Mouse (Mus musculus) right cerebral cortex, postnatal 25 days (tissue): Measurements from ENCODE around the gene 4930447C04Rik.

Experiments
- DNase-seq: peaks from one replicate; pipeline ENCODE4 v3.0.0; 2022

The 4930447C04Rik gene

GRCm38 (mm10) chr12:72940071-72940821, at the start of gene 4930447C04Rik:
TSS of gene 4930447C04Rik (minus strand) at chr12:72940774.
- no peak for DNase-seq

GRCm38 (mm10) chr12:72983071-72983857, 42.7 kb upstream of the 4930447C04Rik start:
- DNase-seq, result no peak

- no peak for DNase-seq
Observed at GRCm38 (mm10) chr12:72982616-72983015, 42.0 kb upstream of the 4930447C04Rik start.

DNA sequence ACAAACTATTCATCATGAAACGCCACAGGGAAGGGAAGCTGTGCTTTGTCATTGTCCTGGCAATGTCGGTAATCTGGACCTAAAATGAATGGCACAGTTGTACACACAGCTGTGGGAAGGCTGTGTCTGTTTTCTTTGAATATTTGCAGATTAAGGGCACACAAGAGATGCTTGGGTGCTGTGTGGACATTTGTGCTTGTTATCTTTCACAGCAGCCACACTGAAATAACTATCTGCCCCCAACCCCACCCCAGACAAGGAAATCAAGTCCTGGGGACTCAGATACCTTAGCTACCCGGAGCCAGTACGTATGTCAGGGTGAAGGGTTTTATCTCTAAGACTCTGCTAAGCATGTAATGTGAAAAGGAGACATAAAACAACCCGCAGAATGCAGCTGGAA, 38.7 kb upstream of the 4930447C04Rik start:
- DNase-seq, result no peak

DNA sequence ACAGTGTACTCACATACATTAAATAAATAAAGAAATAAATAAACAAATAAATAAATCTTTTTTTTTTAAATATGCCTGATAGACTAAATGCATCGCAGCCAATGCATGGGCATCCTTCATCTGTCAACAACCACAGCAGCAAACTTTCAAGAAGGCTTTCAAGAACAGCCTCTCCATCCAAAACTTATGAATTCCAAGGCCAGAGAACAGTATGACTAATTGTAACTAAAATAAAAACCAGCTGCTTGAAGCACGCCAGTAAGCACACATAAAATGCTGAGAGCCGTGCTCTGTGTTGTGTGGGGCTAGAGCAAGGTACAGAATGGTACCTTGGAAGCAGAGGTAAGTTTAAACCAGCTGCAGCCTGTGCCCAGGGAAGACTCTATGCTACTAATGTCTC, 37.3 kb upstream of the 4930447C04Rik start:
- DNase-seq, result no peak

GRCm38 (mm10) chr12:72976718-72977117, 36.1 kb upstream of the 4930447C04Rik start:
- DNase-seq, result peak; percentile 67

DNA sequence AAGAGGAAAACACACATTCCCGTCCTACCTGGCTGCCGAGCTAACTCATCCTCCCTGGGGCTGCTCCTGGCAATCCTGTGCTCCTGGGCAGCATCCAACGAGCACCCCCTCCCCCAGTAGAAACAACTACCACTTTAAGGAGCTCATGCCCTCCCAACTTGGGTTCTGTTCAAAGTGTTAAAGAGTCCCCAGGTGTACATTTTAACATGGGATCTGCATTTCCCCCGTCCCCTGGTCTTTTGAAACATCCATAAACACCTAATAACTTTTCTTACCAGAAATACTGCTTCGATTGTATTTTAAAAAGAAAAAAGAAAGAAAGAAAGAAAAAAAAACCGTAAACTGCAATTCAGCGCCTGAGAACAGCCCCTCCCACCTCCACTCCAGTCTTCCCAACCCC, 35.6 kb upstream of the 4930447C04Rik start:
- DNase-seq, result no peak

DNA sequence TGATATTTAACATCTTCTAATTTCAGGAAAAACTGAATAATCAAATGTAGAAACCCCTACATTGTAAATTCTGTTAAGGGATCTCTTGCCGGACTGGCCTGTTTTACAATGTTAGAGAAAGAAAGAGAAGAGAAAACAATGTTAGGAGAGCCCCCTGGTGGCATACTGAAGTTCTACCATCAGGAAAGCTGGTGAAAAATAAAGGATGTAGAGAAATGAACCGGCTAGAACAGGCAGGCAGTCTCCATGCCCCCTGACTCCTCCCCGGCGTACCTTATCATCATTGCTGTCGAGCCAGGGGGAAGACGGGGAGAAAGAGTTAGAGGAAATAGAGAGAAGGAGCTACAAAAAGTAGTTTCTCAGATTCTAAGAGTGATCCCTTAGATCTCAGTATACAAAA, 32.6 kb upstream of the 4930447C04Rik start:
- no peak for DNase-seq

- DNase-seq, result no peak
Observed at GRCm38 (mm10) chr12:72970620-72971019, 30.0 kb upstream of the 4930447C04Rik start.

DNA sequence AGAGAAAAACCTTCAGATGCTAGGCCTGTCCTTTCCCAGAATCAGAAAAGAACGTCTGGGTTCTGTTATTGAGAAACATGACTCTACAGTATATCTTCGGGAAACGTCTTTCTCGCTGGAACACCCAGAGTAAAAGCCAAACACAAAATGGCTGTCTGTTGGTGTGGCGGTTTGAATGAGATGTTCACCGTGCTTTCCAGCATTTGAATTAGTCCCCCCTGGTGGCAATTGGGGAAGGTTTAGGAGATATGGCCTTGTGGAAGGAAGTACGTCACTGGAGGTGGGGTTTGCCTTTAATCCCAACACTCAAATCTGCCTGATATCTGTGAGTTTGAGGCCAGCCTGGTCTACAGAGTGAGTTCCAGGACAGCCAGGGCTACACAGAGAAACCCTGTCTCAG, 27.0 kb upstream of the 4930447C04Rik start:
- no peak for DNase-seq

DNA sequence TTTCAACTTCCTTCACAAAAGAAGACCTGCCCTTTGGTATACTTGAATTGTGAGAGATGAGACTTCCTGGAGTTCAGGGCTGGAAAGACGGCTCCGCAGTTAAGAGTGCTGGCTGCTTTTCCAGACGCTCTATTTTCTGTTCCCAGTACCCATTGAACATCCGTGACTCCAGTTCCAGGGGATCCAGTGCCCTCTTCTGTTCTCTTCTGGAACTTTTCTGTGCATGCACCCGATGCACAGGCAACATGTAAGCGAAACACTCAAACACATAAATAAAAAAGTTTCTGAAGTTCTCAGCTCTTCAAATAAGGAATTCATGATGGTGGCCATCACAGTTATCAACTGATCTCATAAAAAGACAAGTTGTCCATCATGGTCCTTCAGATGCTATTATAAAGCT, 22.2 kb upstream of the 4930447C04Rik start:
- no peak for DNase-seq

DNA sequence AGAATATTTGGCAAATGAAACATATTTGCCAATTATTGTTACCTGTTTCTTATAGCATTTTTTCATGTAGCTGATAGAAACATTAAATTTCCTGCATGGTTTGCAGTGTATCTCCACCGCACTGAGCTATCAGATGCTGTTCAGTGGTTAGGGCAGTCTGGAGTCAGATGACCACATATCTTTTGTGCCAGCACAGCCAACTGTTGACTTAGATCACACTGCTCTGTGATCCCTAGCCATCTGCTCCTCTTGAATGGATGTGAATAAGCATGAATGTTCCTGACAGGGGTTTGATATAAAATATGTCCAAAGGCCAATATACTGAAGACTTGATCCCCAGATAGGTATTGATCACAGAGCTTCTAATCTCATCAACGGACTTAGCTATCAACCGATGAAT, 17.9 kb upstream of the 4930447C04Rik start:
- DNase-seq, result no peak

- DNase-seq, result no peak
Observed at GRCm38 (mm10) chr12:72957829-72958424, 17.4 kb upstream of the 4930447C04Rik start.

GRCm38 (mm10) chr12:72954906-72955305, 14.3 kb upstream of the 4930447C04Rik start:
- DNase-seq, result no peak

GRCm38 (mm10) chr12:72953858-72954257, 13.3 kb upstream of the 4930447C04Rik start:
- no peak for DNase-seq

DNA sequence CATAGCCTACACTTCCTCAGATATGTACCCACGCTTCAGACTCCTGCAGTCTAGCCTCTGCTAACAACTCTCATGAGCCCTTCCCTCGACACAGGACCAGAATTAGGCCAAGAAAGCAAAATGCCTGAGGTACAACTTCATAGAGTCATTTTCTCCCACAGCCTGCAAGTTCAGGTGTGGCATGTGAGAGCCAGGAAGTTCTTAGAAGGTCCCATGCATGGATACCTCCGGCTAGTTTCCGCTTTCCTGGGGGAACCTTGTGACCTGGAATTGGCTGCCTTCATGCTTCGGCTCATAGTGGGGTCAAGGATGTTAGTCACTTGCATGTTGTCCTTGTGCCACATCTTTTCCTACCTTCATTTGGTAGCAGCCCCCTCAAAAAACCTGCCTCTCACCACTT, 12.5 kb upstream of the 4930447C04Rik start:
- DNase-seq, result no peak

- DNase-seq, result no peak
Observed at GRCm38 (mm10) chr12:72947335-72947734, 6.8 kb upstream of the 4930447C04Rik start.

- DNase-seq, result no peak
Observed at GRCm38 (mm10) chr12:72946805-72947204, 6.2 kb upstream of the 4930447C04Rik start.

DNA sequence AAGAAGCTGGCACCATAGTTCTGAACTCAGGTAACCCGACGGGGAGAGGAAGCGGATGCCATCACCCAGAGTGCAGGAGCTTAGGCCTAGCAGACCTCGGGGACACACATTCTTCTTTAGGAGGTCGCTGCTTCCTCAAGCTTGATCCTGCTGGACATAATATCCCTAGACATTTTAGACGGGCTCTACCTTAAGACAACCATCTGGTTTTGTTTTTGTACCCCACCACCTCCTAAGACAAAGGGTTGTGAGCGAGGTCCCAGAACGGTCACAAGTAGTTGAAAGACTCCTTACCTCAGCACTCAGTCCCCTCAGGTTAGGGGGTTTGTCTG, 5.5 kb upstream of the 4930447C04Rik start:
- no peak for DNase-seq

GRCm38 (mm10) chr12:72945301-72946063, 4.9 kb upstream of the 4930447C04Rik start:
- no peak for DNase-seq

GRCm38 (mm10) chr12:72944411-72945225, 4.0 kb upstream of the 4930447C04Rik start:
- no peak for DNase-seq

GRCm38 (mm10) chr12:72943574-72944110, 3.1 kb upstream of the 4930447C04Rik start:
- DNase-seq, result no peak
